Mouse (Mus musculus) stomach, embryonic 14.5 days (tissue): ENCODE results near the gene Ssc5d. TPM values are rescaled to one million over a fixed set of nuclear protein-coding genes. Genes with fewer than 3 reads are reported as not detected.

ENCODE experiments used
- ATAC-seq: fragments of 200-750 bp; cut with Nextera tagmentation; 2 replicates; pipeline ENCODE4 v1.8.0; 2017; ENCODE audit warnings: low read depth, moderate TSS enrichment; ENCODE audit not compliant: insufficient number of reproducible peaks, insufficient read depth, low FRiP score
- H3K27ac ChIP-seq: fragments of 300-500 bp; sonication (generic); 2 replicates; pipeline ENCODE4 v1.5.1; 2014; ENCODE audit warnings: mild to moderate bottlenecking, low read length, moderate library complexity, mixed read lengths
- H3K27me3 ChIP-seq: fragments of 300-500 bp; sonication (generic); 2 replicates; pipeline ENCODE4 v1.6.1; 2014; ENCODE audit warnings: low read length, control low read depth, mixed read lengths; ENCODE audit not compliant: control insufficient read depth, insufficient read depth
- H3K36me3 ChIP-seq: fragments of 300-500 bp; sonication (generic); 2 replicates; pipeline ENCODE4 v1.6.1; 2014; ENCODE audit warnings: mild to moderate bottlenecking, control low read depth, low read length, moderate library complexity, mixed read lengths; ENCODE audit not compliant: control insufficient read depth, insufficient read depth
- H3K4me1 ChIP-seq: fragments of 300-500 bp; sonication (generic); 2 replicates; pipeline ENCODE4 v1.6.1; 2014; ENCODE audit warnings: low read length, control low read depth, mixed read lengths; ENCODE audit not compliant: control insufficient read depth, insufficient read depth
- H3K4me2 ChIP-seq: fragments of 300-500 bp; sonication (generic); replicated peaks from 2 replicates; pipeline ENCODE4 v1.6.1; 2014; ENCODE audit warnings: low read depth, low read length, control low read depth
- H3K4me3 ChIP-seq: fragments of 300-500 bp; sonication (generic); 2 replicates; pipeline ENCODE4 v1.5.1; 2014; ENCODE audit warnings: low read depth, low read length, control low read depth
- H3K9ac ChIP-seq: fragments of 300-500 bp; sonication (generic); replicated peaks from 2 replicates; pipeline ENCODE4 v1.6.1; 2014; ENCODE audit warnings: low read depth, mild to moderate bottlenecking, control low read depth, low read length, moderate library complexity, mixed read lengths
- H3K9me3 ChIP-seq: fragments of 300-500 bp; sonication (generic); 2 replicates; pipeline ENCODE4 v1.6.1; 2016; ENCODE audit warnings: low read depth, low read length, control low read depth; ENCODE audit not compliant: control insufficient read depth
- WGBS: fragments of 180-500 bp; shearing (Covaris S2); extraction: QIAGEN DNeasy Blood & Tissue Kit; methylation state at CpG from one replicate; pipeline ENCODE4 v1.1.7; 2014; 5-methylcytosine and 5-hydroxymethylcytosine counted together
- polyA plus RNA-seq: library from polyadenylated mRNA; unstranded; fragments of >200 nt; fragmentation: Nextera tagmentation; extraction: Ambion mirVana; gene quantifications from 2 replicates; pipeline ENCODE4 v1.2.1, GENCODE M21; 2014

The Ssc5d gene
- polyA plus RNA-seq, 1 experiment from 2014 or later, result 3.9 TPM

DNA sequence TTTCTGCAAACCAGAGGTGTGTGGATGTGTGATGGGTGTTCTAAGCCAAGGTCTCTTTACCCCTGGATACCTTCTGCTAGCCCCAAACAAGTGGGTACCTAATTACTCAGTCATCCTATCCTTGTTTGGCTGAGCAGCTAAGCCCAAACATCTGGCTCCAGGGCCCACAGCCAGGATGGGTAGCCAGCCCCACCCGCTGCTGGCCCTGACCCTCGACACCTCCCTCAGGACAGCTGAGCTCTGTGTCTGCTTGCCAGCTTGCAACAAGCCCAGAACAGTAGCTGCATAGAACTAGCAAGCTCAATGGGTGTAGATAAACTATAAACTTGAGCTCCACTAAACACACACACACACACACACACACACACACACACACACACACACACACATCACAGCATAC, 22.3 kb downstream of the Ssc5d start:
- 41% methylated on average over 2 of the region's 2 CpGs for WGBS

DNA sequence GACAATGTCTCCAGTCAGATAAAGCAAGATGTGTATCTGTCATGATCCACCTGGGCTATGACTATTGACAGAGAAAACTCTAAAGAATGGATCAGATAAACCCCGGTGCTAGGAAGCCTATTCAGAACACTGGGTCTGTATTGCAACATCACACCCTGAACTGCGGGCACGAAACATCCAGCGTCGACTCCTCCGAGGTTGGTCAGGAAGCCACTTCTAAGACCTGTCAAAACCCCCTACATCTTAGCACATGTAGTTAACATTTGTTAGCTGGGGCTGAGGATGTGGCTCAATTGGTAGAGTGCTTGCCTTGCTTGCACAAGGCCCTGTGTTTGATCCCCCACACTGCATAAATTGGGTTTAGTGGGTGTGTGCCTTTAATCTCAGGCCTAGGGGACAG, 22.8 kb downstream of the Ssc5d start:
- Histone ChIP-seq H3K36me3 (no peaks in the 10 kb centered on the region), H3K4me3 (no peak overlapping the region), H3K27ac (no peak overlapping the region), H3K9ac (no peak overlapping the region), H3K9me3 (no peaks in the 10 kb centered on the region), H3K4me2 (no peak overlapping the region), H3K4me1 (no peaks in the 10 kb centered on the region), H3K27me3 (no peaks in the 10 kb centered on the region)
- 39% methylated on average over 6 of the region's 6 CpGs for WGBS
- ATAC-seq, result no peak

More for the DNA sequence above, 22.3 kb downstream of the Ssc5d start:
- no peaks in the 10 kb centered on the region for H3K27me3 ChIP-seq
- no peak for ATAC-seq
- H3K27ac ChIP-seq, result no peak overlapping the region
- no peak overlapping the region for H3K4me3 ChIP-seq
- H3K4me2 ChIP-seq, result no peak overlapping the region
- H3K9me3 ChIP-seq, result no peaks in the 10 kb centered on the region
- no peaks in the 10 kb centered on the region for H3K36me3 ChIP-seq
- no peak overlapping the region for H3K9ac ChIP-seq
- H3K4me1 ChIP-seq, result no peaks in the 10 kb centered on the region

DNA sequence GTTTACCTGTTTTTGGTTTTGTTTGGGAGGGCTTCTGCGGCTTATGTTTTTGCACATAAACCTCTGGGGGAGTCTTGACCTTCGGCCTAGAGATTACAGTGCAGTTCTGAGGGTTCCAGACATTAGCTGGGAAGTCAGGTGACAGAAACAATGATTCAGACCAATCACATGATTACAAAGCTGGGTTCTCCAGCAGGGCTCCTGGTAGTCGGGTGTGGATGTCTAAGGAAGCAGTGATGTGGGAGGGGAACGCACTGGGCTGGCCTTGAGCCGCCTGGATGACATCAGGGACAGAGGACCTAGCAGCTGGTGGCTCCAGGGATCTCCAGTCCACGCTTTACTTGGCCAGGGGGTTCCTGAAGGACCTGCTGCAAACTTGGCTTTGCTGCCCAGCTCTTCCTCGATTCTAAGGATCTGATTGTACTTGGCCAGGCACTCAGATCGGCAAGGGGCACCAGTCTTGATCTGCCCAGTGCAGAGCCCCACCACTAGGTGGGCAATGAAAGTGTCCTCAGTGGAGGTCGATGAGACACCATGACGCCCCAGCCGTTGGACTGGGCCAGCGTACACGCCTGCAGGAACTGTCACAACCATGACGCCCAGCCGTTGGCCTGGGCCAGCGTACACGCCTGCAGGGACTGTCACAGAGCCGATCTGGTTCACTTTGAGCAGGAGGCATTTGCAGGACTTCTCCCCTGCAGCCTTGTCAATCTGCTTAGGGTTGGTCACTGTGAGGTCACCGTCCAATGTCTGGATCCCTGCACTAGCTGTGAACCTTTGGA, 25.2 kb downstream of the Ssc5d start:
- no peaks in the 10 kb centered on the region for H3K36me3 ChIP-seq

DNA sequence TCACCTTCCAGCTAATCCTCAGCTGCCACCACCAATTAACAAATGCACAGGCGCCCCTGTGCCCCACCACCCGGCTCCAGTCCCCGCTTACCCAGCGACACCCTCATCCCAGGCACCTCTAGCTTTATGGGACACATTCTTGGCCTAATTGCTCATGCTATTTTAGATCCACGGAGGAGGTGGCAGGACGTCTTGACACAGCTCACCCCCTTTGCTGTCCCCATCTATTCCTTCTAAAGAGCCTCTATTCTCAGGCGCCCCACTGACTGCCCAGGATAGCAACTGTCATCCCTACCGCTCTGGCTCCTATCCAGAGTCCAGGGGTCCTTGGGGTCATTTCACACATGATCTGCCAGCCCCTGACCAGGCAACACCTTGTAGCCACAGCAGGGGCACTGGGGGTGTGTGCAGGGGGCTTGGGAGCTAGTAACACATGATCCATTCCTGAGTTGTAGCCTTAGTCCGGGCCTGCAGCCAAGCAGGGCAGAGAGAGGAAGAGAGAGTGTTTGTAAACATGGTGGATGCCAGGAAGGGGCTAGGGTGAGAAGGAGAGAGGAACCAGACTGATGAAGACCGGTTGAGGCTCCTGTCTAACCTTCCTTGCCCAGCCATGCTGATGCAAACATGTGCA, 28.3 kb downstream of the Ssc5d start:
- Histone ChIP-seq H3K27me3 (no peaks in the 10 kb centered on the region), H3K36me3 (no peaks in the 10 kb centered on the region), H3K9ac (no peak overlapping the region), H3K4me1 (no peaks in the 10 kb centered on the region), H3K4me2 (no peak overlapping the region), H3K27ac (no peak overlapping the region), H3K9me3 (no peaks in the 10 kb centered on the region), H3K4me3 (no peak overlapping the region)
- no peak for ATAC-seq
- 16% methylated on average over 10 of the region's 10 CpGs for WGBS

More for the DNA sequence above, 25.2 kb downstream of the Ssc5d start:
- Histone ChIP-seq H3K9ac (no peak overlapping the region), H3K27me3 (no peaks in the 10 kb centered on the region), H3K4me3 (no peak overlapping the region), H3K4me2 (no peak overlapping the region), H3K4me1 (no peaks in the 10 kb centered on the region), H3K9me3 (no peaks in the 10 kb centered on the region), H3K27ac (no peak overlapping the region)
- ATAC-seq, result no peak
- 81% methylated on average over 19 of the region's 19 CpGs for WGBS

DNA sequence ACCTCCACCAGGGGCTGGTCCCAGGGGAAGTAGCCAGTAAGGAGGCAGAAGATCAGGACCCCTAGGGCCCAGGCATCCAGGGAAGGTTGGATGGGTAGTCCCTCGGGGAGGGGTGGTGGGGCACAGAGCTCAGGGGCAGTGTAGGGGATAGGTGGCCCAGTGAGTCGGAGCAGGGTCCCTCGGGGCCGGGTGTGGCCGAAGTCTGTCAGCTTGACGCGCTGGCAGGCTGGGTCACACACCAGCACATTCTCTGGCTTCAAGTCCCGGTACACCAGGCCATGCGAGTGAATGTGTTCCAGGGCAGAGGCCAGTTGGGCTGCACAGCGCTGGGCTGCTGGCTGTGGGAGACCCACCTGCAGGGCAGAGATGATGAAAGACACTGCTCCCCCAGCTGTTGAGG, 31.8 kb downstream of the Ssc5d start:
- no peak overlapping the region for H3K4me2 ChIP-seq
- H3K27me3 ChIP-seq, result no peaks in the 10 kb centered on the region
- H3K36me3 ChIP-seq, result no peaks in the 10 kb centered on the region
- H3K9me3 ChIP-seq, result no peaks in the 10 kb centered on the region
- no peak for ATAC-seq
- no peak overlapping the region for H3K9ac ChIP-seq
- no peaks in the 10 kb centered on the region for H3K4me1 ChIP-seq
- no peak overlapping the region for H3K27ac ChIP-seq
- H3K4me3 ChIP-seq, result no peak overlapping the region
- WGBS, result 78% methylated on average over 10 of the region's 10 CpGs

DNA sequence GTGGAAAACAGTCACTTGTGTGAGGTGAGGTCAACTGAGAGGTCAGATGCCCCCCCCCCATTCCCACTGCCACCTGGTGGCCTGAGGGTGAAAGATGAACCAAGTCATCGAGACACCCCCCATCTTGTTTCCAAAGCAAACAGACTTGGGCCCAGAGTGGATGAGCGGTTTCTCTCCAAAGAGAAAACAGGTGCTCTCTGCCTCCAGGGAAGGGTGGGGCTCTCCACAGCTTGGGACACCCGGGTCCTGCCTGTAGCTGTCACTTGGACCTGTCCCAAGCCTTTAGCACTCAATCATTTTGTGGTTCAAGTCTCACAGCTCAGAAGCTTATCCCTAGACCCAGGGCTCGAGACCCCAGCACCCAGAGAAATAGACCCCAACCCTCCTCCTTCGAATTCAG, 37.9 kb downstream of the Ssc5d start:
- no peaks in the 10 kb centered on the region for H3K27me3 ChIP-seq
- H3K27ac ChIP-seq, result no peak overlapping the region
- WGBS, result 71% methylated on average over 5 of the region's 5 CpGs
- H3K4me3 ChIP-seq, result no peak overlapping the region
- no peak overlapping the region for H3K4me2 ChIP-seq
- no peaks in the 10 kb centered on the region for H3K36me3 ChIP-seq
- no peaks in the 10 kb centered on the region for H3K9me3 ChIP-seq
- H3K9ac ChIP-seq, result no peak overlapping the region
- ATAC-seq, result 0 out of 2 replicates have a peak, but pooled peaks have one; percentile 7
- H3K4me1 ChIP-seq, result no peaks in the 10 kb centered on the region

DNA sequence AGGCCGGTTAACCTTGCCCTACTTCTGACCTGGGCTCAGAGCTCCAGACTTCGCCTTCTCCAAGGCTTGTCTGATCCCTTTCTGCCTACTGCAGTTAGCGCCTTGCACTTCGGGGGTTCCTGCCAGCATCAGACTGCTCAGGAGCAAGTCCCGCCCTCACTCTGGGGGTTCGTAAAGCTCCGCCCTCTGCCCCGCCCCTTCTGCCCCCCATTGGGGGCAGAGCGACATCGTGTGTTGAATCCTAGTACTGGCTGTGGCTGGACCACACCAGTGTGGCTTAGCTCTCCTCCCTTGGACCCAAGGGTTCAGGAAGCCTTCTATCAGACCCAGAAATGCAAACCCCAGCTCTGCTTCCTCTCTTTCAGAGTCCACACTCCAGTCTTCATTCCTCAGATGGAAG, 38.7 kb downstream of the Ssc5d start, which contains the start of gene Sbk2:
Gene Sbk2 (minus strand): TSS at position 135 of the 400 bp plus-strand sequence.
- H3K36me3 ChIP-seq, result no peaks in the 10 kb centered on the region
- no peaks in the 10 kb centered on the region for H3K27me3 ChIP-seq
- ATAC-seq, result peak; percentile 80
- no peak within 1 kb of the TSS for H3K9ac ChIP-seq
- 6% methylated on average over 10 of the region's 10 CpGs for WGBS
- no peak within 1 kb of the TSS for H3K4me3 ChIP-seq
- H3K4me2 ChIP-seq, result no peak within 1 kb of the TSS
- no peaks in the 10 kb centered on the region for H3K4me1 ChIP-seq
- no peaks in the 10 kb centered on the region for H3K9me3 ChIP-seq
- no peak within 1 kb of the TSS for H3K27ac ChIP-seq

DNA sequence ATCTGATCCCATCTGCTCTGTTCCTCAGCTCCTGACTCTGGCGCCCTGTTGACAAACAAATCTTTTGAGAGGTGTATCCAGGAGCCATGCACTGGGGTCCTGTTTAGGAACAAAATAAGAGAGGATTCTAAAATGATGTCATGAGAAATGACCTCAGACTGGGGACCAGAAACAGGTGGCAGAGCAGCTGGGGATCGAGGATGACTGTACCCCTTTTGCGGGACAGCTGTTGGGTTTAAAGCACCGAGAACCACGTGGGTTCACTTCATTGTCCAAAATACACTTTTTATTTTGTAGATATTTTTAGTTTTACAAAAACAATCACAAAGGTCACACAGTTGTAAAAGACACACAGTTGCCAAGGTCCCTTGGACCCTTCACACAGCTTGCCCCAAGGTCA, 39.4 kb downstream of the Ssc5d start:
- Histone ChIP-seq H3K9me3 (no peaks in the 10 kb centered on the region), H3K27me3 (no peaks in the 10 kb centered on the region), H3K4me3 (no peak overlapping the region), H3K9ac (no peak overlapping the region), H3K4me2 (no peak overlapping the region), H3K27ac (no peak overlapping the region), H3K4me1 (no peaks in the 10 kb centered on the region), H3K36me3 (no peaks in the 10 kb centered on the region)
- WGBS, result 74% methylated on average over 5 of the region's 5 CpGs
- no peak for ATAC-seq
